Mouse (Mus musculus) CH12.LX (cell line): ENCODE measurements around the gene Tas1r1. TPM values are rescaled to one million over a fixed set of nuclear protein-coding genes. Genes with fewer than 3 reads are reported as not detected.

Experiments used
- DNase-seq: peaks from one replicate; pipeline ENCODE4 v3.0.0-alpha.2; 2013; ENCODE audit errors: extremely low read depth
- H3K27ac ChIP-seq: 2 replicates; pipeline ENCODE4 v1.5.1; 2012; ENCODE audit warnings: low read depth, mild to moderate bottlenecking, control low read depth, moderate library complexity; ENCODE audit not compliant: insufficient read depth
- H3K27me3 ChIP-seq: replicated peaks from 2 replicates; pipeline ENCODE3; 2012; ENCODE audit warnings: inconsistent platforms
- H3K36me3 ChIP-seq, 2 experiments: replicated peaks in 1 of 2; 2 replicates each; pipeline versions ENCODE3 to v1.6.1; 2012; ENCODE audit warnings: inconsistent platforms in 1 of 2, low read length in 1 of 2, mild to moderate bottlenecking in 1 of 2, mixed read lengths in 1 of 2, moderate library complexity in 1 of 2; ENCODE audit not compliant: control insufficient read depth in 1 of 2, insufficient read depth in 1 of 2
- H3K4me1 ChIP-seq, 2 experiments: 2 replicates each; pipeline ENCODE4 v1.6.1; 2012; ENCODE audit warnings: inconsistent platforms in 1 of 2, moderate library complexity in 1 of 2; ENCODE audit not compliant: insufficient read depth in 2 of 2, control insufficient read depth in 1 of 2
- H3K4me2 ChIP-seq: 2 replicates; pipeline ENCODE4 v1.6.1; 2012; ENCODE audit warnings: low read depth, mild to moderate bottlenecking, control low read depth; ENCODE audit not compliant: poor library complexity, insufficient read depth, severe bottlenecking
- H3K4me3 ChIP-seq, 3 experiments: fragments of 150-350 bp in 1 of 3; sonication (generic) in 1 of 3; replicated peaks in 1 of 3; 2 replicates each; pipeline versions ENCODE3 to v1.5.1; 2011 to 2012; ENCODE audit warnings: low read depth in 2 of 3, low read length in 2 of 3, mild to moderate bottlenecking in 2 of 3, moderate library complexity in 2 of 3, control low read depth in 1 of 3, improper control_type of control experiment in 1 of 3, inconsistent platforms in 1 of 3, mixed read lengths in 1 of 3; ENCODE audit not compliant: poor library complexity in 1 of 3
- H3K79me2 ChIP-seq: replicated peaks from 2 replicates; pipeline ENCODE4 v1.6.1; 2012; ENCODE audit warnings: mild to moderate bottlenecking, moderate library complexity; ENCODE audit not compliant: control insufficient read depth, poor library complexity, insufficient read depth, severe bottlenecking; ENCODE audit errors: extremely low read depth
- H3K9ac ChIP-seq: 2 replicates; pipeline ENCODE4 v1.6.1; 2012; ENCODE audit warnings: low read depth, mild to moderate bottlenecking, control low read depth, moderate library complexity; ENCODE audit not compliant: insufficient read depth
- H3K9me3 ChIP-seq: replicated peaks from 2 replicates; pipeline ENCODE3; 2012; ENCODE audit warnings: low read length, inconsistent platforms, mixed read lengths
- BHLHE40 ChIP-seq: IDR thresholded peaks from 2 replicates; pipeline ENCODE4 v1.6.1; 2011; ENCODE audit warnings: mild to moderate bottlenecking, low read depth, low read length, improper control_type of control experiment
- CHD1 ChIP-seq: IDR thresholded peaks from 2 replicates; pipeline ENCODE4 v1.6.1; 2012; ENCODE audit warnings: low read depth, low read length, improper control_type of control experiment, inconsistent platforms
- CHD2 ChIP-seq: IDR thresholded peaks from 2 replicates; pipeline ENCODE4 v1.6.1; 2011; ENCODE audit warnings: low read length, improper control_type of control experiment
- CTCF ChIP-seq, 2 experiments: IDR thresholded peaks in 1 of 2; conservative IDR thresholded peaks in 1 of 2; 2 replicates each; pipeline ENCODE4 v1.5.1; 2011 to 2012; ENCODE audit warnings: low read depth in 2 of 2, low read length in 2 of 2, improper control_type of control experiment in 1 of 2, inconsistent platforms in 1 of 2, mild to moderate bottlenecking in 1 of 2, moderate library complexity in 1 of 2
- ETS1 ChIP-seq: conservative IDR thresholded peaks from 2 replicates; pipeline ENCODE4 v1.6.1; 2012; ENCODE audit warnings: low read depth, mild to moderate bottlenecking, inconsistent platforms, low read length, improper control_type of control experiment, moderate library complexity
- HCFC1 ChIP-seq: IDR thresholded peaks from 2 replicates; pipeline ENCODE4 v1.6.1; 2012; ENCODE audit warnings: low read depth, mild to moderate bottlenecking, inconsistent platforms, low read length, improper control_type of control experiment
- JUND ChIP-seq: conservative IDR thresholded peaks from 2 replicates; pipeline ENCODE4 v1.6.1; 2011; ENCODE audit warnings: low read depth, low read length, improper control_type of control experiment
- KAT2A ChIP-seq: IDR thresholded peaks from 2 replicates; pipeline ENCODE4 v1.6.1; 2012; ENCODE audit warnings: low read length, improper control_type of control experiment, inconsistent platforms; ENCODE audit not compliant: insufficient replicate concordance
- MAFK ChIP-seq: IDR thresholded peaks from 2 replicates; pipeline ENCODE4 v1.6.1; 2011; ENCODE audit warnings: low read length, improper control_type of control experiment; ENCODE audit not compliant: insufficient replicate concordance
- MAZ ChIP-seq: IDR thresholded peaks from 2 replicates; pipeline ENCODE4 v1.6.1; 2012; ENCODE audit warnings: low read depth, mild to moderate bottlenecking, inconsistent platforms, low read length, improper control_type of control experiment, moderate library complexity
- MXI1 ChIP-seq: IDR thresholded peaks from 2 replicates; pipeline ENCODE4 v1.6.1; 2011; ENCODE audit warnings: mild to moderate bottlenecking, low read depth, low read length, improper control_type of control experiment
- NELFE ChIP-seq: IDR thresholded peaks from 2 replicates; pipeline ENCODE4 v1.6.1; 2011; ENCODE audit warnings: low read depth, low read length, improper control_type of control experiment
- PAX5 ChIP-seq: IDR thresholded peaks from 2 replicates; pipeline ENCODE4 v1.6.1; 2012; ENCODE audit warnings: low read length, inconsistent platforms, mixed read lengths
- POLR2A ChIP-seq: IDR thresholded peaks from 2 replicates; pipeline ENCODE4 v1.6.1; 2011; ENCODE audit warnings: low read depth, mild to moderate bottlenecking, improper control_type of control experiment, low read length
- RAD21 ChIP-seq: IDR thresholded peaks from 2 replicates; pipeline ENCODE4 v1.6.1; 2011; ENCODE audit warnings: low read depth, mild to moderate bottlenecking, low read length, improper control_type of control experiment, moderate library complexity
- RCOR1 ChIP-seq: conservative IDR thresholded peaks from 2 replicates; pipeline ENCODE4 v1.6.1; 2012; ENCODE audit warnings: low read depth, mild to moderate bottlenecking, inconsistent platforms, low read length, improper control_type of control experiment
- SIN3A ChIP-seq: IDR thresholded peaks from 2 replicates; pipeline ENCODE4 v1.6.1; 2012; ENCODE audit warnings: low read length, improper control_type of control experiment, inconsistent platforms
- SMC3 ChIP-seq: IDR thresholded peaks from 2 replicates; pipeline ENCODE4 v1.6.1; 2011; ENCODE audit warnings: low read depth, low read length, improper control_type of control experiment
- UBTF ChIP-seq: IDR thresholded peaks from 2 replicates; pipeline ENCODE4 v1.6.1; 2012; ENCODE audit warnings: low read depth, mild to moderate bottlenecking, inconsistent platforms, low read length, improper control_type of control experiment, moderate library complexity
- USF1 ChIP-seq: IDR thresholded peaks from 2 replicates; pipeline ENCODE4 v1.6.1; 2014; ENCODE audit warnings: low read depth, mild to moderate bottlenecking, inconsistent platforms, low read length, improper control_type of control experiment
- ZKSCAN1 ChIP-seq: IDR thresholded peaks from 2 replicates; pipeline ENCODE4 v1.6.1; 2012; ENCODE audit warnings: low read depth, inconsistent platforms, low read length, improper control_type of control experiment, borderline replicate concordance
- ZMIZ1 ChIP-seq: IDR thresholded peaks from 2 replicates; pipeline ENCODE4 v1.6.1; 2012; ENCODE audit warnings: low read depth, mild to moderate bottlenecking, inconsistent platforms, low read length, improper control_type of control experiment
- ZNF384 ChIP-seq: IDR thresholded peaks from 2 replicates; pipeline ENCODE4 v1.6.1; 2012; ENCODE audit warnings: low read depth, low read length, improper control_type of control experiment, inconsistent platforms
- dilution Hi-C: fragments of 300-500 bp; cut with MboI; formaldehyde crosslinking; loops from 2 replicates; pipeline ENCODE4 v1.14.3; 2020; ENCODE audit warnings: low sequenced_read_pairs; ENCODE audit not compliant: extremely low pct_unique_long_range_greater_than_20kb, extremely low pct_ligation_motif_present
- in situ Hi-C: fragments of 300-500 bp; cut with MboI; formaldehyde crosslinking; loops from 3 replicates; pipeline ENCODE4 v1.14.3; 2019; ENCODE audit warnings: low sequenced_read_pairs, low pct_ligation_motif_present, low pct_unique_long_range_greater_than_20kb, mixed read lengths
- polyA plus RNA-seq: library from polyadenylated mRNA; unstranded; fragments of >175 nt; gene quantifications from 2 replicates; pipeline ENCODE4 v1.2.1, GENCODE M21; 2012; ENCODE audit warnings: low read depth; ENCODE audit not compliant: insufficient read length
- total RNA-seq, 2 experiments: library from RNA; depleted of rRNA; stranded (reverse); fragments of 300-350 nt in 1 of 2; fragments of >200 nt in 1 of 2; gene quantifications; 2 replicates each; pipeline ENCODE4 v1.2.3; 2012 to 2014

Tas1r1 gene
- total RNA-seq (2012; rRNA removed) = 0.13 and 0.21 TPM in 2 replicates
- total RNA-seq (2014; rRNA removed) = not detected in 2 replicates
- polyA plus RNA-seq = not detected in 2 replicates

GRCm38 (mm10) chr4:152038225-152038984 lies at the start of gene Tas1r1:
Gene Tas1r1, minus strand, starts transcription at chr4:152038568.
- Histone ChIP-seq H3K4me3 (peak within 1 kb of the TSS; percentile 82 to 99 (median 99)), H3K36me3 (peaks cover 12 to 27% of the 10 kb centered on the region in 2 experiments), H3K4me1 (peaks cover 19 to 42% of the 10 kb centered on the region in 2 experiments), H3K27ac (peak within 1 kb of the TSS; percentile 70), H3K4me2 (peak within 1 kb of the TSS; percentile 84), H3K27me3 (no peaks in the 10 kb centered on the region), H3K9ac (peak within 1 kb of the TSS; percentile 82), H3K9me3 (no peaks in the 10 kb centered on the region), H3K79me2 (peaks cover 30% of the 10 kb centered on the region)
- in situ Hi-C loops (no loop called here), dilution Hi-C loops (no loop called here)
- TF ChIP-seq ETS1 = peak; percentile 81
- TF ChIP-seq CHD1 = no peak
- no peak for TF ChIP-seq USF1
- no peak for TF ChIP-seq HCFC1
- TF ChIP-seq MAFK = peak; percentile 87; the same call in 1 of the 2 replicates
- no peak for TF ChIP-seq MXI1
- no peak for TF ChIP-seq CTCF (conservative IDR thresholded peaks at IDR 0.05 in 1 of 2, IDR thresholded peaks at IDR 0.05 in 1 of 2; ENCODE audit: low read depth in 2 of 2, low read length in 2 of 2)
- TF ChIP-seq UBTF = no peak
- TF ChIP-seq ZKSCAN1 = no peak
- TF ChIP-seq JUND = no peak
- TF ChIP-seq CHD2 = no peak
- TF ChIP-seq PAX5 = no peak
- TF ChIP-seq ZNF384 = no peak
- TF ChIP-seq BHLHE40 = peak; percentile 55; the same call in 1 of the 2 replicates
- TF ChIP-seq MAZ = no peak
- TF ChIP-seq RAD21 = no peak
- no peak for TF ChIP-seq POLR2A
- TF ChIP-seq RCOR1 = no peak
- peak; percentile 71 for DNase-seq

GRCm38 (mm10) chr4:152088133-152088532 lies 49.8 kb upstream of the Tas1r1 start:
- H3K9me3 ChIP-seq = peaks cover 6% of the 10 kb centered on the region
- dilution Hi-C loops = no loop called here
- no peaks in the 10 kb centered on the region for H3K79me2 ChIP-seq
- H3K4me1 ChIP-seq = peaks cover 15 to 16% of the 10 kb centered on the region in 2 experiments
- H3K4me2 ChIP-seq = no peak overlapping the region
- in situ Hi-C loops = no loop called here
- no peak overlapping the region for H3K4me3 ChIP-seq
- TF ChIP-seq CHD2 (no peak), SIN3A (no peak), SMC3 (no peak), MAZ (no peak), ZMIZ1 (no peak), KAT2A (no peak), NELFE (no peak), HCFC1 (no peak)
- DNase-seq = no peak
- no peak overlapping the region for H3K9ac ChIP-seq
- H3K27me3 ChIP-seq = peaks cover 89% of the 10 kb centered on the region
- no peaks in the 10 kb centered on the region for H3K36me3 ChIP-seq
- H3K27ac ChIP-seq = no peak overlapping the region
